Mouse (Mus musculus) layer of hippocampus, postnatal 10 days (tissue): Measurements from ENCODE around the gene Gm16513. TPM values are rescaled to one million over a fixed set of nuclear protein-coding genes. Genes with fewer than 3 reads are reported as not detected.
"Not testable (repeated sequence)": the region's sequence is repeated elsewhere in the genome, so short reads cannot be mapped to it uniquely, and the experiment has no call there.

Source experiments
- DNase-seq, 2 experiments: peaks; one replicate each; pipeline ENCODE4 v3.0.0; 2021; ENCODE audit warnings: low spot score in 2 of 2
- long read RNA-seq: library from polyadenylated mRNA; stranded (forward); transcript quantifications from one replicate; pipeline ENCODE4 v2.0.0, GENCODE M21; 2023
- total RNA-seq, 2 experiments: library from RNA; stranded (reverse); gene quantifications; 2 replicates each; pipeline ENCODE4 v1.2.3; 2021

The Gm16513 gene
- not detected for total RNA-seq
- long read RNA-seq: 0 reads

- not testable (repeated sequence) for DNase-seq
These were observed at the start of gene Gm16513 for GRCm38 (mm10) chr5:95182324-95182723. TSS of gene Gm16513 (plus strand) at chr5:95182624.

Other genes with a start within 250 kb of the Gm16513 start
- not detected for gene Gm6367, start 194.0 kb upstream of the Gm16513 start, total RNA-seq
- gene Gm7942, start 75.7 kb upstream of the Gm16513 start, total RNA-seq: not detected
- not detected for gene Gm10424, start 90.1 kb downstream of the Gm16513 start, total RNA-seq
- gene Gm3259, start 123.3 kb downstream of the Gm16513 start, total RNA-seq: not detected